Mouse (Mus musculus) liver, postnatal 0 days (tissue): Measurements from ENCODE around the gene Psme1. TPM values are rescaled to one million over a fixed set of nuclear protein-coding genes. Genes with fewer than 3 reads are reported as not detected.

Experiments
- ATAC-seq: fragments of 200-750 bp; cut with Nextera tagmentation; 2 replicates; pipeline ENCODE4 v1.8.0; 2017; ENCODE audit warnings: mild to moderate bottlenecking, moderate library complexity
- DNase-seq: peaks from one replicate; pipeline ENCODE4 v3.0.0-alpha.2; 2016
- H3K27ac ChIP-seq: fragments of 300-500 bp; sonication (generic); 2 replicates; pipeline ENCODE4 v1.5.1; 2014; ENCODE audit warnings: antibody characterized with exemption, moderate library complexity, mild to moderate bottlenecking, low read depth
- H3K27me3 ChIP-seq: fragments of 300-500 bp; sonication (generic); 2 replicates; pipeline ENCODE4 v1.6.1; 2014; ENCODE audit warnings: low read length, control low read depth, mixed read lengths; ENCODE audit not compliant: insufficient read depth
- H3K36me3 ChIP-seq: fragments of 300-500 bp; sonication (generic); replicated peaks from 2 replicates; pipeline ENCODE4 v1.6.1; 2014; ENCODE audit warnings: mild to moderate bottlenecking, control low read depth, low read length, moderate library complexity, mixed read lengths; ENCODE audit not compliant: insufficient read depth
- H3K4me1 ChIP-seq: fragments of 300-500 bp; sonication (generic); 2 replicates; pipeline ENCODE4 v1.6.1; 2014; ENCODE audit warnings: antibody characterized with exemption, mild to moderate bottlenecking, control low read depth; ENCODE audit not compliant: insufficient read depth
- H3K4me2 ChIP-seq: fragments of 300-500 bp; sonication (generic); 2 replicates; pipeline ENCODE4 v1.6.1; 2014; ENCODE audit warnings: low read depth, mild to moderate bottlenecking, low read length, moderate library complexity, mixed read lengths
- H3K4me3 ChIP-seq: fragments of 300-500 bp; sonication (generic); 2 replicates; pipeline ENCODE4 v1.5.1; 2014; ENCODE audit warnings: low read depth, low read length
- H3K9ac ChIP-seq: fragments of 300-500 bp; sonication (generic); replicated peaks from 2 replicates; pipeline ENCODE4 v1.6.1; 2014; ENCODE audit warnings: mild to moderate bottlenecking, moderate library complexity
- H3K9me3 ChIP-seq: fragments of 300-500 bp; sonication (generic); 2 replicates; pipeline ENCODE4 v1.6.1; 2016; ENCODE audit warnings: mild to moderate bottlenecking, control low read depth, low read length, mixed read lengths
- CTCF ChIP-seq: sonication (generic); IDR thresholded peaks from 2 replicates; pipeline ENCODE4 v1.5.1; 2016; ENCODE audit warnings: antibody characterized with exemption, low read depth
- EP300 ChIP-seq: IDR thresholded peaks from 2 replicates; pipeline ENCODE4 v1.6.1; 2016; ENCODE audit warnings: antibody characterized with exemption, low read depth, mild to moderate bottlenecking
- WGBS: fragments of 180-500 bp; shearing (Covaris S2); extraction: QIAGEN DNeasy Blood & Tissue Kit; methylation state at CpG from one replicate; pipeline ENCODE4 v1.1.7; 2014; ENCODE audit not compliant: insufficient replicate concordance; 5-methylcytosine and 5-hydroxymethylcytosine counted together
- polyA plus RNA-seq: library from polyadenylated mRNA; unstranded; fragments of >200 nt; fragmentation: Nextera tagmentation; extraction: Ambion mirVana; gene quantifications from 2 replicates; pipeline ENCODE4 v1.2.1, GENCODE M21; 2015

Gene Psme1
- polyA plus RNA-seq, 1 experiment from 2014 or later = 162 TPM

DNA sequence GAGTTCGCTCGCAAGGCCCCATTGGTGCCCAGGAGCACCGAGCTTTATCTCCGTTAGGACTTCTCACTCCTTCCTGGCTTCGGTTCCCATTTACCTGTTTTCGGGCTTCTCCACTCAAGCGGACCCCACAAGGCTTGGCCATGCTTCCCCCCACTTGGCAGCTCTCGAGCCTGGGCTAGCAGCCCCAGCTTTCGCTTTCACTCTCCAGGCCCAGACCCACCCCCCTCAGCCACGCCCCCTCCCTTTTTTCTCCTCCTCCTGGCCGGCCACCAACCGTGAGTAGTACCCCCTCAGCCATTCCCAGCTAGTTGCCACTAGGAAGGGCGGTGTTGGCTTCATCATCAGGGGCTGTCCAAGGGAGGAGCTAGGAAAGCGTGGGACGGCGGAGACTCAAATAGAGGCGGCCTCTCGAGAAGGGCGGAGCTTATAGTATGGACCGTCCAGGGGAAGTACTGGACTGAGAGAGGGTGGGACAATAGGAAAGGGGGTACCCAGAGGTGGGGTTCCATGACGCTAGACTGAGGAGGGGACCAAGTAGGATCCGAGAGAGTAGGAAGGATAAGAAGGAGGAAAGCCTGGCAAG, 12.9 kb downstream of the Psme1 start, which contains the start of gene Psme2:
Gene Psme2 (minus strand): TSS at position 366 of the 583 bp plus-strand sequence.
- Histone ChIP-seq H3K4me2 (peak within 1 kb of the TSS; percentile 92), H3K9ac (peak within 1 kb of the TSS; percentile 94)

DNA sequence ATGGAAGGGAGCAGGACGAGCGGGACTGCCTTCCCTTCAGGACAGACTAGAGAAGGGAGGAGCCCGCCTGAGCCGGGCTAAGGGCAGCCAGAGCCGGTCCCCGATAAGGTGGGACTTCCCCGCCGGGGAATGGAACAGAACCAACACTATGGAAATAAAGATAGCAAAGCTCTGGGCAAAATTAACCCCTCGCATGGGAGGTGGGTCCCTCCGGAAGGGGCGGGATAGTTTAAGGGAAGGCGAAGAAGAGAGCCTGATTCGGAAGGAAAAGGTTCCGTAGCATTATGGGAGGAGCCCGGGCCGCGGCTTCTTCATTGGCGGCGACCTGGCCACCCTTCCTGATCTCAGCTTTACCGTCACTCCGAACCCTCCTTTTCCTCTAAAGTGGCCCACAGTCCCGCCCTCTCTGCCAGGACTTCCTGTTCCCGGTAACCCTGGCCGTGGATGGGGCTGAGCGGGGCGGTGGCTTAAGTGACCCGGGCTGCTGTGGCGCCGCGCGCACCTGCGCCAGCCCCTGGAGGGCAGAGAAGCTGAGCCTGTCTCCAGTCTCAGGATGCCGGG, 13.5 kb downstream of the Psme1 start, which contains the start of gene Rnf31:
Gene Rnf31 (plus strand): TSS at position 378 of the 561 bp plus-strand sequence.
- ATAC-seq = peak; percentile 89
- 0% methylated on average over 33 of the region's 33 CpGs for WGBS

More for the DNA sequence above, 12.9 kb downstream of the Psme1 start, which contains the start of gene Psme2:
- H3K9me3 ChIP-seq = no peaks in the 10 kb centered on the region
- no peaks in the 10 kb centered on the region for H3K27me3 ChIP-seq
- DNase-seq = peak; percentile 93
- peak; percentile 87 for ATAC-seq
- H3K36me3 ChIP-seq = peaks cover 28% of the 10 kb centered on the region
- H3K4me1 ChIP-seq = peaks cover 29% of the 10 kb centered on the region
- 3% methylated on average over 22 of the region's 22 CpGs for WGBS
- H3K27ac ChIP-seq = peak within 1 kb of the TSS; percentile 97
- H3K4me3 ChIP-seq = peak within 1 kb of the TSS; percentile 97
- TF ChIP-seq EP300 (no peak), CTCF (no peak)

DNA sequence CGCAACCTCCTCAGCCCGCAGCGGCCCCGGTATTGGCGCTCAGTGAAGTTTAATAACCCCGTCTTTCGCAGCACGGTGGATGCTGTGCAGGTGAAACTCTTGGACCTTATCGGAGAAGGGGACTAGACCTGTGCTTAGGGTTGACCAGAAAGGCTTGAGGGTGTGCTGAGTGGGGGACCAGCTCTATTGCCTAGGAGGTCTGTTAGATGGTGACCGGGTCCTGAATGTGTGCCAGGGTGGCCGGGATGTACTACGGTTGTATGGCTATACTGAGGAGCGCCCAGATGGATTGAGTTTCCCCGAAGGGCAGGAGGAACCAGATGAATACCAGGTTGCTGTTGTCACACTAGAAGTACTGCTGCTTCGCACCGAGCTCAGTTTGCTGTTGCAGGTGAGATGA, 14.3 kb downstream of the Psme1 start:
- DNase-seq = peak; percentile 33
- Histone ChIP-seq H3K36me3 (peaks cover 42% of the 10 kb centered on the region), H3K27ac (peak overlapping the region; percentile 97), H3K4me3 (peak overlapping the region; percentile 97), H3K9me3 (no peaks in the 10 kb centered on the region), H3K27me3 (no peaks in the 10 kb centered on the region), H3K9ac (peak overlapping the region; percentile 94), H3K4me1 (peaks cover 20% of the 10 kb centered on the region), H3K4me2 (peak overlapping the region; percentile 92)
- WGBS = 3% methylated on average over 16 of the region's 16 CpGs
- TF ChIP-seq CTCF (no peak), EP300 (no peak)
- ATAC-seq = no peak

More for the DNA sequence above, 13.5 kb downstream of the Psme1 start, which contains the start of gene Rnf31:
- H3K4me2 ChIP-seq = peak within 1 kb of the TSS; percentile 92
- peaks cover 34% of the 10 kb centered on the region for H3K36me3 ChIP-seq
- DNase-seq = peak; percentile 96
- H3K27ac ChIP-seq = peak within 1 kb of the TSS; percentile 97
- H3K4me3 ChIP-seq = peak within 1 kb of the TSS; percentile 97
- TF ChIP-seq CTCF (no peak), EP300 (peak; percentile 71; the same call in 1 of the 2 replicates)
- H3K4me1 ChIP-seq = peaks cover 23% of the 10 kb centered on the region
- no peaks in the 10 kb centered on the region for H3K27me3 ChIP-seq
- H3K9me3 ChIP-seq = no peaks in the 10 kb centered on the region
- peak within 1 kb of the TSS; percentile 94 for H3K9ac ChIP-seq

DNA sequence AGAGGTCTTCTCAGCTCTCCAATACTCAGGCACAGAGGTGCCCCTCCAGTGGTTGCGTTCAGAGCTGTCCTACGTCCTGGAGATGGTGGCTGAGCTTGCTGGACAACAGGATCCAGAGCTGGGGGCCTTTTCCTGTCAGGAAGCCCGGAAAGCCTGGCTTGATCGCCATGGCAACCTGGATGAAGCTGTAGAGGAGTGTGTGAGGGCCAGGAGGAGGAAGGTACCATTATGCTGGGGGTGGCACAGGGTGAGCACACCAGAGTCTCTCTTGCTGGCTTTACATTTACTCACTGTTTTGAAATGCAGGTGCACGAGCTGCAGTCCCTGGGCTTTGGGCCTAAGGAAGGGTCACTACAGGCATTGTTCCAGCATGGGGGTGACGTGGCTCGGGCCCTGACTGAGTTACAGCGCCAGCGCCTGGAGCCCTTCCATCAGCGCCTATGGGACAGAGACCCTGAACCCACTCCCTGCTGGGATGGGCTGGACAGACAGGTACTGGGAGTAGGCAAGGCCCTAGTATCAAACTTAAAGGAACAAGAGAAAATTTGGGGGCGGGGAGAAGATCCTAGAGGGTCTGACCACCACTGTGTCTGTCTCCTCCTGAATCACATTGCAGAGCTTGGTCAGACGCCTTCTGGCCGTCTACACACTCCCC, 18.2 kb downstream of the Psme1 start:
- Histone ChIP-seq H3K4me3 (no peak overlapping the region), H3K27ac (no peak overlapping the region), H3K9me3 (no peaks in the 10 kb centered on the region), H3K4me2 (no peak overlapping the region), H3K9ac (no peak overlapping the region), H3K36me3 (peaks cover 64% of the 10 kb centered on the region), H3K4me1 (peaks cover 9% of the 10 kb centered on the region), H3K27me3 (no peaks in the 10 kb centered on the region)
- ATAC-seq (no peak), DNase-seq (no peak)
- WGBS = 83% methylated on average over 13 of the region's 13 CpGs
- TF ChIP-seq CTCF (no peak), EP300 (no peak)

DNA sequence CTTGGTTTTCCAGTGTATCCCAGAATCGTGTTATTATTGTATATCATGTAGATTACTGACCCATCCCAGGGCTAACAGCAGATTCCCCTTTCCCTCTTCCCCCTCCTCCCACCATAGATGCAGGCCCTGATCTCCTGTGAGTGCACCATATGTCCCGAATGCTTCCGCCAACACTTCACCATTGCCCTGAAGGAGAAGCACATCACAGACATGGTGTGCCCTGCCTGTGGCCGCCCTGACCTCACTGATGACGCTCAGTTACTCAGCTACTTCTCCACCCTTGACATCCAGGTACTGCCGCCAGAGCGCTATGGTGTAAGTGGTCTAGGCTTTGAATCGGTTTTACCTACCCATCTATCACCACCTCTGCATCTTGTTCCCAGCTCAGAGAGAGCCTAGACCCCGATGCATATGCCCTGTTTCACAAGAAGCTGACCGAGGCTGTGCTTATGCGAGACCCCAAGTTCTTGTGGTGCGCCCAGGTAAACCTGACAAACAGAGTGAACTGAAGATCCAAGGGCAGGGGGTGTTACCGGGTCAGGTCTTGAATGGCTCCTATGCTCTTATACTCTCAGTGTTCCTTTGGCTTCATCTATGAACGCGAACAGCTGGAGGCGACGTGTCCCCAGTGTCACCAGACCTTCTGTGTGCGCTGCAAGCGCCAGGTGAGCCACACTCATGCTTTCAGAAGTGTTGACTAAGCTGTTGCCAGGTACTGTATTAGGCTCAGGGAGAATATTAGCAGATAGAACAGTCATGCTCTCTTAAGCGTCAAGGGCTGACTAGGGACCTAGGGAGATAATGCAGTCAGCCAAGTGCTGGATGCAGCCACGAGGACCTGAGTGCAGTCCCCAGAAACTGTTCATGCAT, 20.8 kb downstream of the Psme1 start:
- H3K4me1 ChIP-seq = peaks cover 13% of the 10 kb centered on the region; the same call in 1 of the 2 replicates
- H3K36me3 ChIP-seq = peaks cover 87% of the 10 kb centered on the region
- H3K27ac ChIP-seq = no peak overlapping the region
- TF ChIP-seq CTCF = no peak
- no peak for TF ChIP-seq EP300
- DNase-seq = no peak
- H3K9ac ChIP-seq = no peak overlapping the region
- H3K4me3 ChIP-seq = no peak overlapping the region
- 92% methylated on average over 21 of the region's 21 CpGs for WGBS
- ATAC-seq = no peak
- no peaks in the 10 kb centered on the region for H3K9me3 ChIP-seq
- H3K4me2 ChIP-seq = no peak overlapping the region
- H3K27me3 ChIP-seq = no peaks in the 10 kb centered on the region
